Mouse (Mus musculus): ENCODE results near the gene Plekhg4. TPM values are rescaled to one million over a fixed set of nuclear protein-coding genes. Genes with fewer than 3 reads are reported as not detected.

The Plekhg4 gene
- 0.68 and 0.92 TPM in 2 replicates for polyA plus RNA-seq (2016; fragmentation: Nextera tagmentation; extraction: Ambion mirVana)

DNA sequence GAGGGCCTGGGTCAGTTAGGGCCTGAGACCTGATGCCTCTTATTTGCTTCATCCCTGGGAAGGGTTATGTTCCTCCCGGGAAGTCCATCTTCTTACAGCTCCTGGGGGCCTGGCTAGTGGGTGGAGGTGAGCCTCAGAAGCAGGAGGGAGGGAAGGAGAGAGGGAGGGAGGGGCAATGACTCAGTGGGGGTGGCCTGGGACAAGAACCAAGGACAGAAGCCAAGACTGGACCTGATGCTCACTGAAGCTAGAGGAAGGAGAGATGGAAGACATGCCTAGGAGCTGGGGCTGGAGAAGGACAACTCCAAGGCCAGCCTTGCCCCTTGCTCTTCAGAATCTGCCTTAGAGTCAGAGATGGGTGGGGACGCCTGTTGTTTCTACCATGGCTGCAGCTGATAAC is at the start of gene Plekhg4:
Gene Plekhg4 (plus strand): TSS at position 243 of the 400 bp plus-strand sequence.
- H3K4me2 ChIP-seq (replicated peaks), result peak within 1 kb of the TSS; percentile 48; the same call in 1 of the 2 replicates
- peaks cover 16% of the 10 kb centered on the region for H3K27me3 ChIP-seq
- no peak within 1 kb of the TSS for H3K27ac ChIP-seq (replicated peaks)
- no peak within 1 kb of the TSS for H3K9ac ChIP-seq (replicated peaks)
- no peak within 1 kb of the TSS for H3K4me3 ChIP-seq
- H3K9me3 ChIP-seq, result no peaks in the 10 kb centered on the region
- H3K36me3 ChIP-seq, result 0 out of 2 replicates have a peak, but pooled peaks cover 3% of the 10 kb centered on the region
- ATAC-seq (ENCODE audit: low FRiP score, low read depth), result no peak
- WGBS, result 72% methylated on average over 2 of the region's 2 CpGs
- H3K4me1 ChIP-seq, result peaks cover 9% of the 10 kb centered on the region; the same call in 1 of the 2 replicates

DNA sequence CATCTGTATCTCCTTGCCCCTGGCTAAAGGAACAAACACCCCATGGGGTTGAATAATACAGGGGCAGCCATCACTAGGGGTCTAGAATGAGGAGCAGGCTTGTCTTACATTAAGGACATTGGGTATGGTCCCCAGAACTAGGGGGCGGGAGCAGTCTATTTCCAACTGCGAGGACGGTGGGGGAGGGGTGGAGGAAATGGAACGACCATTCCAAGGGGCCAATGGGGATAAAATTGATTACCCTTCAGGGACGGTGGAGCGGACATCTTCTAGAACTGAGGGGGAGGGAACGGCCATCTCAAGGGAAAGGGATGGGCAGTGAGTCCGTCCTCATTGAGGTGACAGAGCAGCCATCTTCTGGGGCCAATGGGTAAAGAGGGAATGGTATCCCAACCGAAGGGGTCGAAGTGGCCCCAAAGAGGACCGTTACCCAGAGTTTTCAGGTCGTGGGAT is 47.4 kb upstream of the Plekhg4 start:
- 2% methylated on average over 12 of the region's 12 CpGs for WGBS
- Histone ChIP-seq H3K4me1 (peaks cover 20% of the 10 kb centered on the region), H3K9ac (replicated peaks) (peak overlapping the region; percentile 74), H3K4me3 (peak overlapping the region; percentile 83), H3K36me3 (peaks cover 41% of the 10 kb centered on the region), H3K4me2 (replicated peaks) (peak overlapping the region; percentile 86), H3K9me3 (no peaks in the 10 kb centered on the region), H3K27ac (replicated peaks) (peak overlapping the region; percentile 71), H3K27me3 (no peaks in the 10 kb centered on the region)
- peak; percentile 65; the same call in 1 of the 2 replicates for ATAC-seq (ENCODE audit: low FRiP score, low read depth)

DNA sequence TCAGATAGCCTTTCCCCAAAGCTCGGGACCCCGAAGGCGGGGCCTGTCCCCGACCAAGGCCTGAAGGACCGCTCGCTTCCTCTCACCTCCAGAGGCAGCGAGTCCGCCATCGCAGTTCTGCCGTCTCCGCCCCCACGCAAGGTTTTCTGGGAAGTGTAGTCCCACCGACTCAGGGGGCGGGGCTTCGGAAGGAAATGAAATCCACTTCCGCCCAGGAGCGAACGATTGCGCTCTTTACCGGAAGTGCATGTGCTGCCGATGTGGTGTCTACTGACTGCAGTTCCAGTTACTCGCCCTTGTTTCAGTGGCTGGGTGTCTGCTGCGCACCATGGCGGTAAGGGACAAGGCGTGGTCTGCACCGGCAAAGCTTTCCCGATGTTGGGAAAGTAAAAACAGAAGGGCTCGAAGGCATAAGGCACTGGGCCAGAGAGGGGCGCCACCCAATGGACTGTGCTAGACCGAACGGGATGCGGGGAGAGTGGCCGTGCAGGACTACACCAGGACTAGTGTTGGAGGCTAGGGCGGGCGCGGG is 46.9 kb upstream of the Plekhg4 start, which contains the start of the genes Lrrc29 and Tmem208:
Gene Lrrc29 (minus strand): TSS at position 138 of the 532 bp plus-strand sequence.
Gene Tmem208 (plus strand): TSS at position 214 of the 532 bp plus-strand sequence.
- H3K4me2 ChIP-seq (replicated peaks), result peak within 1 kb of the TSS; percentile 86
- H3K9me3 ChIP-seq, result no peaks in the 10 kb centered on the region
- H3K27ac ChIP-seq (replicated peaks), result peak within 1 kb of the TSS; percentile 71
- H3K27me3 ChIP-seq, result no peaks in the 10 kb centered on the region
- ATAC-seq (ENCODE audit: low FRiP score, low read depth), result peak; percentile 93
- peak within 1 kb of the TSS; percentile 83 for H3K4me3 ChIP-seq
- peaks cover 20% of the 10 kb centered on the region for H3K4me1 ChIP-seq
- WGBS, result 0% methylated on average over 36 of the region's 36 CpGs
- H3K36me3 ChIP-seq, result peaks cover 46% of the 10 kb centered on the region
- H3K9ac ChIP-seq (replicated peaks), result peak within 1 kb of the TSS; percentile 74

DNA sequence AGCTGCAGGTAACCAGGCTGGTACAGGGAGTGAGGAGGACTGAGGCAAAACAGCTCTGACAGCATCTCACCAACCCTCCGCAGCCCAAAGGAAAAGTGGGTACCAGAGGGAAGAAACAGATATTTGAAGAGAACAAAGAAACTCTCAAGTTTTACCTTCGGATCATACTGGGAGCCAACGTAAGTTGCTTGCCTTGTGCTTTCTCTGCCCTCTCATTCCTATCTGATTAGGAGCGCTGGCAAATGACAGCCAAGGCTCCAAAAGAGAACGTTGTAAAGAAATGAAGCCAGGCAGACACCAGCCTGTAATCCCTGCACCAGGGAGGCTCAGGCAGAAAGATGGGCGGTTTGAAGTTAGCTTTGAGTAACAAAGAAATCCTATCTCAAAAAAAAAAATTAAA is 46.1 kb upstream of the Plekhg4 start:
- Histone ChIP-seq H3K27me3 (no peaks in the 10 kb centered on the region), H3K4me2 (replicated peaks) (peak overlapping the region; percentile 70), H3K4me1 (peaks cover 20% of the 10 kb centered on the region), H3K27ac (replicated peaks) (no peak overlapping the region), H3K36me3 (peaks cover 54% of the 10 kb centered on the region), H3K4me3 (peak overlapping the region; percentile 83), H3K9ac (replicated peaks) (peak overlapping the region; percentile 74), H3K9me3 (no peaks in the 10 kb centered on the region)
- no peak for ATAC-seq (ENCODE audit: low FRiP score, low read depth)
- WGBS, result 37% methylated on average over 6 of the region's 6 CpGs

DNA sequence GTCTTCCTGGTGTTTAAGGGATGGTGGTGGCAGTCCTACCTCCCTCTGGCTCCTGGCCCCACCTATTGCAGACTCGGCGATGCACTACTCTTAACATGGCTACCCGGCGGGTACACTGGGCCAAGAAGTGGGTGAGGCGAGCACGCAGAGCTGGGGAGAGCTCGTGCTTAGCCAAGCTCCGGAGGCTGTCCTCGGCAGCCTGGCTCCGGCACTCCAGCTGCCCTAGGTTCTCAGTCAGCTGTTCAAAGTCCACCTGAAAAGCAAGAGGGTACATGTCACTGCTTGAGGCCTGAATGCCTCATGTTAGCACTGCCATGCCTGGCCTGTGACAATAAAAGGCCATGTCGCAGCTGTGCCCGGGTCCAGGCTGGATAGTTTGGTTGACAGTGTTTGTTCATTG is 42.7 kb upstream of the Plekhg4 start:
- H3K4me2 ChIP-seq (replicated peaks), result no peak overlapping the region
- peaks cover 14% of the 10 kb centered on the region for H3K4me1 ChIP-seq
- WGBS, result 94% methylated on average over 12 of the region's 12 CpGs
- no peak for ATAC-seq (ENCODE audit: low FRiP score, low read depth)
- H3K4me3 ChIP-seq, result no peak overlapping the region
- H3K27me3 ChIP-seq, result no peaks in the 10 kb centered on the region
- no peak overlapping the region for H3K9ac ChIP-seq (replicated peaks)
- H3K9me3 ChIP-seq, result no peaks in the 10 kb centered on the region
- H3K36me3 ChIP-seq, result peaks cover 68% of the 10 kb centered on the region
- H3K27ac ChIP-seq (replicated peaks), result no peak overlapping the region

DNA sequence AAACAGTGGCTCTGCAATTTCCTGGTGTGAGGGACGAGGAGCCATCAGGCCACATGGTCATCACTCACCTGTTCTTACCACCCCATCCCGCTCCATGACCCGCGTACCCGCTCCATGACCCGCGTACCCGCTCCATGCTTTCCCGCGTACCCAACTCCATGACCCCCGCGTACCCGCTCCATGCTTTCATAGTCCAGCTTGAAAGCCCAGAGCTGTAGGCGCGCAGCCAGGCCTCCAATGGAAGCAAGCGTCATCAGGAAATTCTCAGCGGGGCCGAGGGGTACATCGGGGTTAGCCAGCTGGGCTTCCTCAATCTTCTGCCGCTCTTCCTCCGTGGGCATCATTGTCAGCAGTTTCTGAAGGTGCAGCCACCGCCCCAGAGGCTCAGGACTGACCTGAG is 41.6 kb upstream of the Plekhg4 start:
- Histone ChIP-seq H3K9ac (replicated peaks) (no peak overlapping the region), H3K36me3 (peaks cover 72% of the 10 kb centered on the region), H3K4me3 (no peak overlapping the region), H3K9me3 (no peaks in the 10 kb centered on the region), H3K4me1 (peaks cover 11% of the 10 kb centered on the region), H3K27ac (replicated peaks) (no peak overlapping the region), H3K4me2 (replicated peaks) (no peak overlapping the region), H3K27me3 (no peaks in the 10 kb centered on the region)
- ATAC-seq (ENCODE audit: low FRiP score, low read depth), result no peak
- 97% methylated on average over 22 of the region's 22 CpGs for WGBS

DNA sequence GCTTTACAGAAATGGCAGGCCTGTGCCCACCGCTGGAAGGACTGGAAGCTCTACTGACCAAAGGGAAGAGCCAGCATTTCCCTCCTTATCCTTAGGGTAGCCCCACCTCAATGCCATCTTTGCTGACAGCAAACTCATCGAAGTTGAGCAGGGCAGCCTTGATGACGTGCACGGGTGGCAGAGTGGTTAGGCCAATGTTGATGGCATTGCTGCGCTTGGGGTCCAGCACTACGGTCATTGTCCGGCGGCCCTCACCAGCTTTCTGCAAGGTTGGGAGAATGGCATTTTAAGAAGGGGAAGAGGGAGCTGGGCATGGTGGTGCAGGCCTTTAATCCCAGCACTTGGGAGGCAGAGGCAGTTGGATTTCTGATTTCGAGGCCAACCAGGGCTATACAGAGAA is 41.1 kb upstream of the Plekhg4 start:
- no peak overlapping the region for H3K9ac ChIP-seq (replicated peaks)
- H3K36me3 ChIP-seq, result peaks cover 77% of the 10 kb centered on the region
- no peak overlapping the region for H3K27ac ChIP-seq (replicated peaks)
- H3K4me3 ChIP-seq, result no peak overlapping the region
- no peaks in the 10 kb centered on the region for H3K27me3 ChIP-seq
- ATAC-seq (ENCODE audit: low FRiP score, low read depth), result no peak
- 91% methylated on average over 9 of the region's 9 CpGs for WGBS
- H3K9me3 ChIP-seq, result no peaks in the 10 kb centered on the region
- H3K4me1 ChIP-seq, result peaks cover 8% of the 10 kb centered on the region
- no peak overlapping the region for H3K4me2 ChIP-seq (replicated peaks)

DNA sequence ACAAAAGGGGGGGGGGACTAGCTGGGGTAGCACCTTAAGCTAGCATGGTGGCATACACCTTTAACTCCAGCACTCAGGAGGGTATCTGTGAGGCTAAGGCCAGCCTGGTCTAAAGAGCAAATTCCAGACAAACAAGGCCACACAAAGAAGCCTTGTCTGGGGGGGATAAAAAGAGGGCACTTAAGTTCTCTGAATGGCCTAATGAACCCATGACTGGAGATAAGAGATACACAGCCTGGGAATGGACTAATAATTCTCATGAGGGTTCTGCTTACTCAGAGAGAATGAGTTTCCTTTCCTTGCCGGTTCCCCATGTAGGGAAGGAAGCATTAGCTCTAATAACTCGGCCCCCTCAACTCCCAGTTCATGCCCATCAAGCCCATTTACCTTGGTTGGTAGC is 40.6 kb upstream of the Plekhg4 start:
- Histone ChIP-seq H3K4me2 (replicated peaks) (no peak overlapping the region), H3K36me3 (peaks cover 77% of the 10 kb centered on the region), H3K9me3 (no peaks in the 10 kb centered on the region), H3K4me1 (peaks cover 2% of the 10 kb centered on the region), H3K27ac (replicated peaks) (no peak overlapping the region), H3K4me3 (no peak overlapping the region), H3K9ac (replicated peaks) (no peak overlapping the region), H3K27me3 (no peaks in the 10 kb centered on the region)
- no peak for ATAC-seq (ENCODE audit: low FRiP score, low read depth)
- WGBS, result 78% methylated on average over 2 of the region's 2 CpGs

DNA sequence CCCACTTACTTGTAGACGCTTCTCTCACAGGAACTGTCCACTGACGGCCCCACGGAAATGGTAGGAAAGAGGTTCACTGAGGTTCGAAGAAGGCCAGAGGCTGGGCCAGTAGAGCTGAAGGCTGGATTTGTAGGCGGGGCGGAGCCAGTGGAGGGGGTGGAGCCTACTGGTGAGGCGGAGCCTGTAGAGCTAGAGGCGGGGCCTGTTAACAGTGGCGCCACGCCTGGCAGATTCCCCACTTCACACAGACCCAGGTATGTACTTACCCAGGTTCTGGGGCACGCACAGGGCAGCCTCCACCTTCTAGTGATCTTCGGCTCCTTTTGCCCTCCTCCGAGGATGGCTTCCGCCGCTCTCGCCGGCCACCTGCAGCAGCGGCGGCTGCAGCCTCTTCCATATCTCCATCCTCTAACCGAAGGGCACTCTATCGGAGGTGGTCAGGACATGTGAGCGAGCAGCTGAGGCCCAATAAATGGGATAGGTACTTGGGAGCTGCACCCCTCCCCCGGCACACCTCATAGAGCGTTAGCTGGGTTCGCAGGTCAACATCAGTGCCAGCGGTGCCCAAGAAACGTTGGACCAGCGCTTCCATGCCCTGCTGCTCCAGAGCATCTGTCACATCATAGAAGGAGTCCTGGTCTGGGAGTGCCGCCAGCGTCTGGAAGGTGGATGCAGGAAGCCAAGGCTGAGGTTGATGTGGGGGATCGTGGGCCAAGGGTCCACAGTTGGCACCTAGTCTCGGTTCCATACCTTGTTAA is 36.5 kb upstream of the Plekhg4 start:
- peaks cover 39% of the 10 kb centered on the region for H3K36me3 ChIP-seq
- no peak overlapping the region for H3K4me3 ChIP-seq
- H3K4me2 ChIP-seq (replicated peaks), result no peak overlapping the region
- H3K27ac ChIP-seq (replicated peaks), result no peak overlapping the region
- WGBS, result 45% methylated on average over 31 of the region's 32 CpGs
- no peak overlapping the region for H3K9ac ChIP-seq (replicated peaks)
- H3K9me3 ChIP-seq, result no peaks in the 10 kb centered on the region
- peak; percentile 53; the same call in 1 of the 2 replicates for ATAC-seq (ENCODE audit: low FRiP score, low read depth)
- no peaks in the 10 kb centered on the region for H3K27me3 ChIP-seq
- no peaks in the 10 kb centered on the region for H3K4me1 ChIP-seq

DNA sequence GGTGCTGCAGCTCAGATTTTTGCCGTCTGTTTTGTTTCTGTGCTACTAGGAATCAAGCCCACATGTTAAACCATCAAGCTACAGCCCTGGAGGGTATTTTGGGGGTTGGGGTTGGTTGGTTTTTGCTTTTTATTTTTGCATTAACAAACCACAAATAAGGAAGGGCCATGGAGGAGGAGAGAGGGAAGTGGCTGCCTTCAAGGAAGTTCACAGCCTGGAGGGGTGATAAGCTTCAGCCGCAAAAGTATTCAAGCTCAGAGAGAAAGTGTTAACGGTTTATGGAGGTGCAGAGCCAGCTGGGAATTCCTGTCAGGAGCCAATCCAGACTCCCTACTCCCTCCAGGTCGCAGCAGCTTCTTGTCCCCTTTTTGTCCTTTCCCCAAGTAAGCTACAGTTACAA is 34.1 kb upstream of the Plekhg4 start:
- peaks cover 22% of the 10 kb centered on the region for H3K36me3 ChIP-seq
- no peaks in the 10 kb centered on the region for H3K4me1 ChIP-seq
- no peak overlapping the region for H3K4me2 ChIP-seq (replicated peaks)
- H3K9me3 ChIP-seq, result no peaks in the 10 kb centered on the region
- no peaks in the 10 kb centered on the region for H3K27me3 ChIP-seq
- 63% methylated on average over 4 of the region's 4 CpGs for WGBS
- ATAC-seq (ENCODE audit: low FRiP score, low read depth), result no peak
- H3K4me3 ChIP-seq, result no peak overlapping the region
- H3K27ac ChIP-seq (replicated peaks), result no peak overlapping the region
- H3K9ac ChIP-seq (replicated peaks), result no peak overlapping the region

DNA sequence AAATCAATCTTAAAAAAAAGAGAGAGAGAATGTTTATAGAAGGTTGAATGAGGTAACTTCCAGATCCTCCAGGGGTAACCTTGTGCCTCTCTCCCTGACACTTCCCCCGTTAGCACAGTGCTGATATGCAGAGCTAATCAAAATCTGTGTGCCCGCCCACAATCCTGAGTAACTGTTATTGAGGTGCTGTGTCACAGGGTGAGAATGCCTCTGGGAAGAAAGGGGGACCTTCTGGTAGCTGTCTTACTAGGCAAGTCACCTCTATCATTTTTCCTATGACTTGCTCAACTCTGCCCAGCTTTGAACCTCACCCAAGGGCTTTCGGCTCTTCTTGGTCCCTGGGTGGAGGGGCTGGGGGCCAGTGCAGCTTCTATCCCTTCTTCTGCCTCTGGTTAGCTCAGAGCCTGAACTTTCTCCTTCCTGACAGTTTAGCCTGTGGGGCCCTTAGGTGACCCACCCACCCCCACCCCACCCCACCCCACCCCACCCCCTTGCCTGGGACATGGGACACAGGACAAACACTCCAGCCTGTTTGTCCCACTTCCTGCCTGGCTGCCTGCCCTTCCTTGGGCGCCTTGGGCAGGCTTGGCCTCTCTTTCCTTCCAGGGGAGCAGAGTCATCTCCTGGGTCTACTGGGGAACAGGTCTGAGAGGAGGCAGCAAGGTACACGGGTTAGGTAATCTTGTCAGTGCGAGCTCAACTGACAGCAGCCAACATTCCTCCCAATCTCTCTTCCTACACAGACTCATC is 33.0 kb upstream of the Plekhg4 start:
- H3K27ac ChIP-seq (replicated peaks), result no peak overlapping the region
- H3K4me1 ChIP-seq, result no peaks in the 10 kb centered on the region
- no peak for ATAC-seq (ENCODE audit: low FRiP score, low read depth)
- H3K27me3 ChIP-seq, result no peaks in the 10 kb centered on the region
- peaks cover 12% of the 10 kb centered on the region; the same call in 1 of the 2 replicates for H3K36me3 ChIP-seq
- WGBS, result 82% methylated on average over 6 of the region's 6 CpGs
- no peak overlapping the region for H3K4me3 ChIP-seq
- H3K9me3 ChIP-seq, result no peaks in the 10 kb centered on the region
- H3K4me2 ChIP-seq (replicated peaks), result no peak overlapping the region
- no peak overlapping the region for H3K9ac ChIP-seq (replicated peaks)

DNA sequence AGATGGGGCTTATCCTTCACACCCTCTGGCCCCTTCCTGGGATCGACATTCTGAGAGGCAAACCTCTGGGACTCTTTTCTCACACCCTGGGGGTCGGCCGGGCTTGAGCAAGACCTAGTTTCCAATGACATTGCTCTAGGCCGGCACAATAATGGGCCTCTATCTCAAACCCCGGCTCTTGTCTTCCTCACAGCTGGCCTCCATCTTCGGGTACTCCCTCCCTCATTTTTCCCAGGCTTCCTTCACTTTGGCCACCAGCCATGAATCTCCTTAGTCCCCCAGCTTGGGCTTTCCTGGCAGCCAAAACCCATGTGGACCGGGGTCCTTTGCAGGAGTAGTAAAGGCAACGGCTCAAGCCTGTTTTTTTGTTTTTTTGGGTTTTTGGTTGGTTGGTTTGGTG is 31.7 kb upstream of the Plekhg4 start:
- Histone ChIP-seq H3K36me3 (0 out of 2 replicates have a peak, but pooled peaks cover 5% of the 10 kb centered on the region), H3K9me3 (no peaks in the 10 kb centered on the region), H3K4me1 (peaks cover 9% of the 10 kb centered on the region), H3K4me2 (replicated peaks) (no peak overlapping the region), H3K4me3 (no peak overlapping the region), H3K27me3 (peaks cover 4% of the 10 kb centered on the region), H3K9ac (replicated peaks) (no peak overlapping the region), H3K27ac (replicated peaks) (no peak overlapping the region)
- 62% methylated on average over 8 of the region's 8 CpGs for WGBS
- ATAC-seq (ENCODE audit: low FRiP score, low read depth), result no peak

Data from midbrain, embryonic 12.5 days (tissue).